Mouse (Mus musculus): ENCODE data around the gene Rtel1.
A peak's percentile ranks its signal among the peaks of the same experiment; 100 is the strongest.

Rtel1 gene

GRCm38 (mm10) chr2:181319248-181320102, at the start of gene Rtel1:
TSS of gene Rtel1 (plus strand) at chr2:181319739.
- peak; percentile 87 for DNase-seq

DNA sequence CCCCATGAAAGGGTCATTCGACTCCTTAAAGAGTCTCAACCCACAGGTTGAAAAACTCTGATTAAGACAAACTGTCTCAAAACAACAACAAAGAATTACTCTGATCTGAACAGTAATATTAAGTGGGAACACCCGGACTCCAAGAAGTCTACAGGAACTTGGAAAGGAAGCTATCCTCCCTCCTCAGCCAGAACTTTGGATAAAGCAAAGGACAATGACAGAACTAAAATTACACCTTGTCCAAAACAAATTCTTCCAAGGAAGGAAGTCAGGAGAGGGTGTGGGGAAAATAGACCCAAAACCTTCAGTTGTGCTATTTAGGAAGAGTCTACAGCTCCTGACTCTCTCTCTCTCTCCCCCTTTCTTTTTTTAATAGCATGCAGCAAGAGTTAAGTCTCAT, 47.4 kb upstream of the Rtel1 start:
- no peak for DNase-seq

DNA sequence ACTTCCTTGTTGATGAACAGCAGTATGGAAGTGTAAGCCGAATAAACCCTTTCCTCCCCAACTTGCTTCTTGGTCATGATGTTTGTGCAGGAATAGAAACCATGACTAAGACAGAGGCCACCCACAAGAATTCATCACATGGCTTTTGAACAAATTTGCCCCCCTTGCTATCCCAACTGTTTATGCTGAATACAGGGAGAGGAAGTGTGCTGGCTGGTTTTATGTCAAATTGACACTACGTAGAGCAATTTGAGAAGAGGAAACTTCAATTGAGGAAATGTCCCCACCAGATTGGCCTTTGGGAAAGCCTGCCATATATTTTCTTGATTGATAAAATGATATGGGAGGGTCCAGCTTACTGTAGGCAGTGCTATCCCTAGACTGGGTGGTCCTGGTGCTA, 45.7 kb upstream of the Rtel1 start:
- DNase-seq, result no peak

DNA sequence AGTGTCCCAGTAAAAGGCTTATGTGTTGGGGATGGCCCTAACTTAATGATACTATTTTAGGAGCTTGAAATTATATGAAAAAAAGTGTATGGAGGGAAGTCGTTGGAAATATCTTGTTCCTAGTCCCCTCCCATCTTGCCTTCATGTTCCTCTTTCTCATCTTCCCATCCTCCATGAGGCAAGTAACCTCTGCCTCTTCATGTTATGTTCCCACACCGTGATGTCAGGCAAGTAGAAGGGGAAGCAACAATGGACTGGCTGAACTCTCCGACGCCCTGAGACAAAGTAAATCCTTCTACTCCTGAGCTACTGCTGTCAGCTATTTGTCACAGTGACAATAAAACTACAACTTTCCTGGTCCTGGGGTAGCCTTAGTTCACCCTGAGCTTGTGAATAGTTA, 44.9 kb upstream of the Rtel1 start:
- DNase-seq, result no peak

DNA sequence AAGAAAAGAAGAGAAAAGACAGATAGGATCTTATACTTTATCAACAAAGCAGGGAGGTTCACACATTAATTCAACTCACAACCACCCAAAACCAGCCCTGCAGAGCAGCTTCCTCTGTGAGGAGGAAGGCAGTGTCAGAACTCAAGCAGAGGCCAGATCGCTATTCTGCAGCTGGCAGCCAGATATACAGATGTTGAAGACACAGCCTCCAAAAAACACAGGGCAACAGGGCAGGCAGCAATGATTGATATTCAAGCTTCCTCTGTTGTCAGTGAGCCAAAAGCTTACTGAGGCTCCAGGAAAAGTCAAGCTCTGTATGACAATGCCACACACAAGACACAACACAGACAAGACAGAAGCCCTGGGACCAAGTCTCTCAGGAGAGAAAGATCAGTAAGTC, 42.8 kb upstream of the Rtel1 start:
- no peak for DNase-seq

DNA sequence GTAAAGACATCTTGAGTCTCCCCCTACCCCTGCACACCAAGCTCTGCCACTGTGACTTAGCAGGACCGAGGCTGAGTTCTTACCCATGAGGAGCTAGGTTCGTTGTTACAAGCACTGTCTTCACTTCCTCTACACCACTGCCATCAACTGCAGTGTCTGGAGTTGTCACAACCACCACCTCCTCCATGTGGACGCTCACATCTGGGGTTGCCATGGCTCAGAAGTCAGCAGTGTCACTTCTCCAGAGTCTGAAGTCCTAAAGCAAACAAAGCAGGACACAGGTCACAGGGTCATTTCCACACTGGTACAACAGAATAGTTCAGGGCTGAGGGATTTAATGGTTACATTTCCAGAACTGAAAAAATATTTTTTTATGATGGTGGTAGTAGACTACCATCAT, 41.7 kb upstream of the Rtel1 start:
- DNase-seq, result no peak

GRCm38 (mm10) chr2:181279968-181280367, 39.6 kb upstream of the Rtel1 start:
- DNase-seq, result no peak

GRCm38 (mm10) chr2:181286629-181287337, 32.8 kb upstream of the Rtel1 start:
- DNase-seq, result no peak

GRCm38 (mm10) chr2:181287338-181287957, 32.1 kb upstream of the Rtel1 start:
- DNase-seq, result peak; percentile 92

GRCm38 (mm10) chr2:181287958-181288350, 31.6 kb upstream of the Rtel1 start, which contains the start of gene Gmeb2:
TSS of gene Gmeb2 (minus strand) at chr2:181288035.
- DNase-seq, result peak; percentile 93

GRCm38 (mm10) chr2:181288691-181289090, 30.8 kb upstream of the Rtel1 start:
- no peak for DNase-seq

DNA sequence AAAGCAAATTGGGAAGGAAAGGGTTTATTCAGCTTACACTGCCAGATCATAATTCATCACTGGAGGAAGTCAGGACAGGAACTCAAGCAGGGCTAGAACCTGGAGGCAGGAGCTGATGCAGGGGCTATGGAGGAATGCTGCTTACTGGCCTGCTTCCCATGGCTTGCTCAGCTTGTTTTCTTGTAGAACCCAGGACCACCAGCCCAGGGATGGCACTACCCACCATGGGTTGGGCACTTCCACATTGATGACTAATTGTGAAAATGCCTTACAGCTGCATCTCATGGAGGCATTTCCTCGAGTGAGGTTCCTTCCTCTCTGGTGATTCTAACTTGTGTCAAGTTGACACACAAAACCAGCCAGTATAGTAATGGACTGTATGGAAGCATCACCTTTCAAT, 28.6 kb upstream of the Rtel1 start:
- DNase-seq, result no peak

GRCm38 (mm10) chr2:181302041-181302440, 17.5 kb upstream of the Rtel1 start:
- peak; percentile 55 for DNase-seq

DNA sequence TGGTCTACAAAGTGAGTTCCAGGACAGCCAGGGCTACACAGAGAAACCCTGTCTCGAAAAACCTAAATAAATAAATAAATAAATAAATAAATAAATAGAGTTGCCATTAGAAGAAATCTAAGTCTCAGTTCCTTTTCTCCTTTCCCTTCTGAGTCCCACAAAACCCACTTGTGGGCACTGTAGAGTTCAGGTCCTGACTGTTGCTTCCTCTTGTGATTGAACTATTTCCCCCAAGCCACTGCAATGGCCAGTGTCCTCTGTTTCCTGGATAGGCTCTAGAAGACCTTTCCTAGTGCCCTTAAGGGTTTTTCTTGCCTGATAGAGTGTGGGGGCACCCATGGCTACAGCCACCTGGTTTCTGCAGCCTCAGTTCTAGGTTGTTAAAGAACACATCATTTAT, 14.6 kb upstream of the Rtel1 start:
- DNase-seq, result no peak

DNA sequence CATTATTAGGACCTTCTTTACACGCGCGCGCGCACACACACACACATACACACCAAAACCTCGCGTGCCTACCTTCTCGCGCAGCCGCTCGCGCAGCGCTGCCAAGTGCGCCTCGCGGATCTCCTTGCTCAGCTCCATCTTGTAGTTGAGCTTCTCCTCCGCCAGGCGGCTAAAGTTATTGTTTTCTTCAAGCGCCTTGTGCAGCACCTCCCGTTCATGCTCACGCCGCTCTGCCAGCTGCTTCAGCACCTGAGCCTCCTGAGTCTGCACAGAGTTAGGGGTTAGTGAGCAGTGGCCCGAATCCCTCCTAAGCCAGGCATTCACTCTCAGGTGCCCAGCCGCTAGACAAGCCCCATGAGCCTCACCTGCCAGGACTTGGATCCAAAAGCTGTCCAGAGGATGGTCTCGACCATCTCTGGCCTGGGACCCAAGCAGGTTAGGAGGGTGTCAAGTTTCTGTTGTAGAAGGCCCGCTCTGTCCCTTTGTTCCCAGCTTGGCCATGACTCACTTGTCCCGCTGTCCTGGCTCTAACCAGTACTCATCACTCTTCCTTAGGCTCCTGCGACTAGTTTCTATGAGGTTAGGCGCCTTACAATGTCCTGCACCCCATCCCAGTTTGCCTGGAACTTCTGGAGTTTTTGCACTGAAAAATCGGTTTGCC, 12.3 kb upstream of the Rtel1 start:
- peak; percentile 83 for DNase-seq

DNA sequence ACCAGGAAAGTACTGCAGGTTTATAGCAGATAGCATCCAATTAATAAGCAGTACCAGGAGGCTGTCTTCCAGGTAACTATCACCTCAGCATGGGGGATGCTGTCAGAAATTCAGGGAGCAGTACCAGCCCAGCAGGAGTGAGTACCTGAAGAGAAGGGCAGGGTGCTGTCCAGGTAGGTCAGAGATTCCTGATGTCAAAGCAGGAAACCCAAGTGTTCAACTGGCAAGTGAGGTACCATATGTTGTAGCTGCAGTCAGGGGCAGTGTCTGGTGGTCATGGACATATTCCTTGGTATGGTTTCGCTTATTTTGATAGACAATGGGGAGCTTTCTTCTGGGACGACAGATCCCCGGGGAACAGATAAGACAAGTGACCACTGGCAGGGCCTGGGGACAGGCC, 7.1 kb upstream of the Rtel1 start:
- DNase-seq, result no peak

GRCm38 (mm10) chr2:181313006-181313343, 6.6 kb upstream of the Rtel1 start:
- DNase-seq, result no peak

GRCm38 (mm10) chr2:181313344-181314079, 6.0 kb upstream of the Rtel1 start:
- DNase-seq, result peak; percentile 18

DNA sequence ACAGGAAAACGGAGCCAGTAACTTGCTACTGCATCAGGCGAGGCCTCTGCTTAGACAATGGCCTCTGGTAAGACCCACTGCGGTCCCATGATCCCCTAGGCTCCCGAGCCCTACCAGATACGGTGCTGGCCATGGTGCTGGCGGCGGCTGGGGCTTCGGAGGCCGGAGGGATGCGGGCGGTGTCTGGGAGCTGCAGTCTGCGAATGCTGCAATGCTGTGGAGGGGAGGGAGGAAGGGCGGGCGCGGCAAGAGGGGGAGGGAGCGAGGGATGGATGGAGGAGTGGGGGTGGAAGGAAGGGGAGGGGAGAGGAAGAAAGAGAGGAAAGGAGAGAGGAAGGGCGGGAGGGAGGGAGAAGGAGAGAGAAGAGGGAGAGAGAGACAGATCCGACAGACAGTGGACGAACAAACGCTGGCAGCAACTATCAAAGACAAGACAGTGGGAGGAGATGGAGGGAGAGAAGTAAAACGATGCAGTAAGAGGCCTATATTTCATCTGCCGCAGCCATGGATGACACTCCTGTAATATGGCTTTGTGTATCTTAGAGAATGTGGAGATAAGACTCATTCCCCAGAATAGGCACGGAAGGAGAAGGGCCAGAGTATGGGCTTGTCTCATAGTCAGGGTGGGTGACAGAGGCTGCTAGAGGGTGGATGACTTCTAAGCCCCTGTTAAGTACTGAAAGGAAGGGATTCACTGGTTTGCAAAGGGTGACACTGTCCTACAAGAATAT, 5.3 kb upstream of the Rtel1 start, which contains the start of gene Stmn3:
Gene Stmn3 (minus strand): TSS at position 421 of the 731 bp plus-strand sequence.
- peak; percentile 44 for DNase-seq

GRCm38 (mm10) chr2:181320103-181320499, 562 bp downstream of the Rtel1 start:
- DNase-seq, result no peak

GRCm38 (mm10) chr2:181322136-181322535, 2.6 kb downstream of the Rtel1 start:
- no peak for DNase-seq

- no peak for DNase-seq
These were observed 6.6 kb downstream of the Rtel1 start for GRCm38 (mm10) chr2:181326098-181326497.
